Mouse (Mus musculus) left cerebral cortex, adult 8-10 months (tissue): ENCODE data around the gene Ank3. TPM values are rescaled to one million over a fixed set of nuclear protein-coding genes. Genes with fewer than 3 reads are reported as not detected.

Source experiments
- DNase-seq, 2 experiments: peaks; one replicate each; pipeline ENCODE4 v3.0.0; 2022; ENCODE audit warnings: low spot score in 2 of 2
- total RNA-seq, 4 experiments: library from RNA; stranded (reverse); gene quantifications; 2 replicates each; pipeline ENCODE4 v1.2.4; 2022

The Ank3 gene
- total RNA-seq, 4 experiments from 2014 or later: 419 to 552 (median 475) TPM

- no peak for DNase-seq
Observed at GRCm38 (mm10) chr10:69924321-69924720, 525.7 kb downstream of the Ank3 start.

GRCm38 (mm10) chr10:69924845-69925244 lies 526.3 kb downstream of the Ank3 start:
- no peak for DNase-seq

- DNase-seq: no peak
Observed at GRCm38 (mm10) chr10:69925285-69926157, 526.9 kb downstream of the Ank3 start.

GRCm38 (mm10) chr10:69926158-69926882 lies 527.7 kb downstream of the Ank3 start:
- no peak for DNase-seq

- no peak for DNase-seq
Observed at GRCm38 (mm10) chr10:69927012-69927411, 528.4 kb downstream of the Ank3 start.

- DNase-seq: no peak
Observed at GRCm38 (mm10) chr10:69928358-69928757, 529.8 kb downstream of the Ank3 start.

GRCm38 (mm10) chr10:69930503-69930902 lies 531.9 kb downstream of the Ank3 start:
- no peak for DNase-seq

- DNase-seq: no peak
Observed at GRCm38 (mm10) chr10:69936443-69937067, 538.0 kb downstream of the Ank3 start.

GRCm38 (mm10) chr10:69937291-69937921 lies 538.8 kb downstream of the Ank3 start:
- DNase-seq: no peak

GRCm38 (mm10) chr10:69939144-69939543 lies 540.6 kb downstream of the Ank3 start:
- DNase-seq: no peak

- no peak for DNase-seq
Observed at GRCm38 (mm10) chr10:69939966-69940365, 541.4 kb downstream of the Ank3 start.

- DNase-seq: no peak
Observed at GRCm38 (mm10) chr10:69941001-69941400, 542.4 kb downstream of the Ank3 start.

GRCm38 (mm10) chr10:69944845-69945244 lies 546.3 kb downstream of the Ank3 start:
- DNase-seq: no peak

GRCm38 (mm10) chr10:69945870-69946269 lies 547.3 kb downstream of the Ank3 start:
- DNase-seq: no peak

- no peak for DNase-seq
Observed at GRCm38 (mm10) chr10:69946271-69946670, 547.7 kb downstream of the Ank3 start.

GRCm38 (mm10) chr10:69947093-69947492 lies 548.5 kb downstream of the Ank3 start:
- no peak for DNase-seq

GRCm38 (mm10) chr10:69950236-69950918 lies 551.8 kb downstream of the Ank3 start:
- DNase-seq: no peak

- no peak for DNase-seq
Observed at GRCm38 (mm10) chr10:69950919-69951236, 552.3 kb downstream of the Ank3 start.

GRCm38 (mm10) chr10:69951426-69951825 lies 552.9 kb downstream of the Ank3 start:
- DNase-seq: no peak

GRCm38 (mm10) chr10:69952316-69952715 lies 553.7 kb downstream of the Ank3 start:
- DNase-seq: no peak

- DNase-seq: no peak
Observed at GRCm38 (mm10) chr10:69954657-69955267, 556.2 kb downstream of the Ank3 start.
